Mouse (Mus musculus): ENCODE results near the gene Smc3. TPM values are rescaled to one million over a fixed set of nuclear protein-coding genes. Genes with fewer than 3 reads are reported as not detected.

Smc3 gene
- polyA plus RNA-seq, 1 experiment from 2014 or later, result 63.2 TPM

DNA sequence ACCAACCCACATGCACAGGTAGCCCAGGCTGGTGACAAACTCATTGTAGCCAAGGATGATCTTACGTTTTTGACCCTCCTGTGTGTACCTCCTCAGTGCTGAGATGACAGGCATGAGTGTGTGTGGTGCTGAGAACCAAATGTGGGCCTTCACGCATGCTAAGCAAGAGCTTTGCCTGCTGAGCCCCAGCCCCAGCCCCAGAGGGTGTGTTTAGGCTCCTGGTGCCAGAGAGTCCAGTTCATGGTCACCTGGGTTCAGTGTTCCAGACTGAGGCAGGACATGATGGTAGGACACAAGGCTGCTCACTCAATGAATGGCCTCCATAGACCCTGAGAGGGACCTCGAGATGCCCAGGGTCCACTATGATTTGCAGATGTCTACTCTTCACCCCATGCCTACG lies 65.2 kb downstream of the Smc3 start:
- Histone ChIP-seq H3K27ac (no peak overlapping the region), H3K9me3 (no peaks in the 10 kb centered on the region), H3K4me2 (replicated peaks) (no peak overlapping the region), H3K4me1 (replicated peaks) (0 out of 2 replicates have a peak, but pooled peaks cover 4% of the 10 kb centered on the region), H3K36me3 (no peaks in the 10 kb centered on the region), H3K27me3 (replicated peaks) (peaks cover 7% of the 10 kb centered on the region; the same call in 1 of the 2 replicates), H3K4me3 (replicated peaks) (no peak overlapping the region), H3K9ac (no peak overlapping the region)
- ATAC-seq, result no peak
- WGBS, result 86% methylated on average over 4 of the region's 4 CpGs

DNA sequence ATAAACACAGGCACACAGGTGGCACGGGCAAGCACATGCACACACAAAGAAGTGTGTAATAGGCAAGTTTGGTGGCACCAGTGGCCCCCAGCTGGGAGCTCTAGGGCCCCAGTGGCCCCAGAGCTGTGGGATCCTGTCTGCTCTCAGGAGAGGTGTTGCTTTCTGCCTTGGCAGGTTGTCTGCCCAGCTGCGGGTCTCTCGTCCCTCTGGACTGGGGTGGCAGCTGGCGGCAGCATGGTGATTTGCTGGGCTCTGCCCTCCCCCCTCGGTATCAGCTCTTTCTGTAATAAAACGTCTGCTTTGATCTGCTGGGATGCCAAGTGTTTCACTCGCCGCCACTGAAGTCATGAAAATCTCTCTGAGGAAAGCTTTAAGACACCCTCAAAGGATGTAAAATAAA lies 66.5 kb downstream of the Smc3 start:
- 0 out of 2 replicates have a peak, but pooled peaks cover 4% of the 10 kb centered on the region for H3K4me1 ChIP-seq (replicated peaks)
- H3K9ac ChIP-seq, result no peak overlapping the region
- no peaks in the 10 kb centered on the region for H3K9me3 ChIP-seq
- H3K4me2 ChIP-seq (replicated peaks), result no peak overlapping the region
- no peak overlapping the region for H3K27ac ChIP-seq
- H3K27me3 ChIP-seq (replicated peaks), result peaks cover 11% of the 10 kb centered on the region; the same call in 1 of the 2 replicates
- H3K36me3 ChIP-seq, result no peaks in the 10 kb centered on the region
- 21% methylated on average over 8 of the region's 8 CpGs for WGBS
- no peak for ATAC-seq
- no peak overlapping the region for H3K4me3 ChIP-seq (replicated peaks)

DNA sequence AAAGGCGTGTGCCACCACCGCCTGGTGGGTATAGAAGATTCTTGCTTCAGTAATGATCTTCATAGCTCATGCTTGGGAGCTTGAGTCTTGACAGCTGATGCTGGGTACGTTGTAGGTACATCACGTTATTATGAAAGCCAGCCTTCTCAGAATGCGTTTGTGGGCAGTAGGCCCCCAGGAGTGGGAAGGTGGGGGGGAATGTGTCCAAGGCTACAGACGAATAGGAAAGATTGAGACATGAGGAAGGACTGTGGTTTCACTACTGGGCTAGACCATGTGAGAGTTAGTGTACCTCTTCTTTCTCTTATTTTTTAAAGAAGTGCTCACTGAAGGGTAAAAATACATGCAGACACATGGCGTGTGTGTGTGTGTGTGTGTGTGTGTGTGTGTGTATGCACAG lies 68.6 kb downstream of the Smc3 start:
- Histone ChIP-seq H3K27me3 (replicated peaks) (peaks cover 14% of the 10 kb centered on the region), H3K9me3 (no peaks in the 10 kb centered on the region), H3K27ac (no peak overlapping the region), H3K4me2 (replicated peaks) (no peak overlapping the region), H3K4me1 (replicated peaks) (no peaks in the 10 kb centered on the region), H3K4me3 (replicated peaks) (no peak overlapping the region), H3K36me3 (no peaks in the 10 kb centered on the region), H3K9ac (no peak overlapping the region)
- 85% methylated on average over 7 of the region's 7 CpGs for WGBS
- no peak for ATAC-seq

DNA sequence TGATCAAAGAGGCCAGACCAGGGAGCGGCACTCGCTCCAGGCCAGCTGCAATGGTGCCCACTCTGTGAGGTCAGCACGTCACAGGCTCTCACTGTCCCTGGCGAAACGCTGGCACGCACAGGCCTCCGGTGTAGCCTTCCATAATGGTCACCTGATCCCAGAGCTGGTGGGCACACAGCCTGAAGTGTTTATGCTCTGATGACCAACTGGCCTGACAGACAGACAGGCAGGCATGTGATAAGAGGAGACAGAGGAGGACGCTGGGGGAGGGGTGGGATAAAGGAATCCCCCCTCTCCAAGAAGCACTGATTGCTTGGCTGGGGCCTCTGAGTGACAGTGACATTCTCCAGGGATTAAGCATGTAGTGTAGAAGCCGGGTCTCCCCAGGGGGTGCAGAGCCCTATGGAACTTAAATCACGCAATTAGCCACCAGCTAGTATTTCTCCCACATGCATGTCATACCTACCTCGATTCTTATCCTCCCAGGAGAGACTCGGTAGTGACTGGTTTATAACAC lies 70.5 kb downstream of the Smc3 start:
- Histone ChIP-seq H3K4me3 (replicated peaks) (no peak overlapping the region), H3K36me3 (no peaks in the 10 kb centered on the region), H3K27me3 (replicated peaks) (peaks cover 28% of the 10 kb centered on the region), H3K27ac (no peak overlapping the region), H3K4me2 (replicated peaks) (no peak overlapping the region), H3K9ac (no peak overlapping the region), H3K9me3 (no peaks in the 10 kb centered on the region), H3K4me1 (replicated peaks) (no peaks in the 10 kb centered on the region)
- WGBS, result 50% methylated on average over 12 of the region's 12 CpGs
- ATAC-seq, result no peak

DNA sequence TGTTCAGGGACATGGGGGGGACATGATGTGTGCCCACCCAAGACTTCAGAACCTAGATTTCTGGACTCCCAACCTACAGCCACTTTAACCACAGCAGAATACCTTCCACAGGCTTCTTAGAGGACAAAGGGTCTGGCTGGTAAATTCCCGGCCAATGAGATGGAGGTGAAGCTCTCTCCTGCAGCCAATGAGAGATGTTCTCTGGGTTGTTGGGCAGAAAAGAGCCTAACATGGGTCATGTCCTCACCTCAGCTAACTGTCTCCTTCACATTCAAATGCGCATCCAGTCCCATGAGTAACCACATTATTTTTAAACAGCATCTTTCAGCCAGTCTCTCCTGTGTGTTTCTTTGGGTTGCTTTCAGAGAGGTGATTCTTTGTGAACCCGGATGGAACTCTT lies 71.2 kb downstream of the Smc3 start:
- H3K4me1 ChIP-seq (replicated peaks), result peaks cover 4% of the 10 kb centered on the region
- H3K4me2 ChIP-seq (replicated peaks), result no peak overlapping the region
- ATAC-seq, result no peak
- H3K27me3 ChIP-seq (replicated peaks), result peaks cover 32% of the 10 kb centered on the region
- H3K36me3 ChIP-seq, result no peaks in the 10 kb centered on the region
- H3K9me3 ChIP-seq, result no peaks in the 10 kb centered on the region
- H3K9ac ChIP-seq, result no peak overlapping the region
- H3K4me3 ChIP-seq (replicated peaks), result no peak overlapping the region
- H3K27ac ChIP-seq, result no peak overlapping the region
- WGBS, result 62% methylated on average over 3 of the region's 3 CpGs

DNA sequence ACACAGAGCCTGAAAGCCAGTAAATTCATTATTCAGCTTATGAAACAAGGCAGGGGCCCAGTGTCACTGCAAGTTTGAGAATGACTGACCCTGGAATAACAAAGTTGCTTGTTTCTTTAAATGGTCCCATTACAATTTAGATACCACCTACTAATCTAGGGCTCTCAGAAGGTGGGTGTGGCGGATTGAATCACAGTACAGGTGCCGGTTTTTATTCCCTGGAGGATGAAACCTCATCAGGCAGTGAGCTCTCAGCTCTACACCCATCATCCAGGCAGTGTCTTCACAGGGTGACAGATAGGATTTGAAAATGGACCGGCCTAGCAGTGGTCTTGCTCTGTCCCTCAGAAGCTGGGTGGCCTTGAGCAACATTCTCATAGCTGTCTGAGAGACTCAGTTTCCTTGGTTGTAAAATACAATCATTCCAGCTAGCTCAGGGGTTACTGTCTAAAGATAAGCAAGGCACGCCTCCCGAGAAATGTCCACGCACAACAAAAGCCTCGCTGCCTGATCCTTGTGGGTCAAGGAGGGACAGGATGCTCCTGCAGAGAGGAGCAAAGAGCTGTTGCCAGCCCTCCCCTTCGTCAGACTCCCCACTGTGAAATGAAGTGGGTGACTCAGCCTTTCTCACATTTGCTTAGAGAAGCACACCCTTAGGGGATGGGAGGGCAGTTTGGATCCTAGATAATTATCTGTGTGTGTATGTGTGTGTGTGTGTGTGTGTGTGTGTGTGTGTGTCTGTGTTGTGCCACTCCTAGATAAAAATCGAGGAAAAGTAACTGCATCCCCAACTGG lies 74.1 kb downstream of the Smc3 start:
- Histone ChIP-seq H3K9me3 (no peaks in the 10 kb centered on the region), H3K4me1 (replicated peaks) (peaks cover 14% of the 10 kb centered on the region), H3K4me3 (replicated peaks) (no peak overlapping the region), H3K9ac (no peak overlapping the region), H3K36me3 (no peaks in the 10 kb centered on the region), H3K27me3 (replicated peaks) (peaks cover 49% of the 10 kb centered on the region), H3K4me2 (replicated peaks) (no peak overlapping the region), H3K27ac (no peak overlapping the region)
- ATAC-seq, result no peak
- WGBS, result 44% methylated on average over 9 of the region's 9 CpGs

DNA sequence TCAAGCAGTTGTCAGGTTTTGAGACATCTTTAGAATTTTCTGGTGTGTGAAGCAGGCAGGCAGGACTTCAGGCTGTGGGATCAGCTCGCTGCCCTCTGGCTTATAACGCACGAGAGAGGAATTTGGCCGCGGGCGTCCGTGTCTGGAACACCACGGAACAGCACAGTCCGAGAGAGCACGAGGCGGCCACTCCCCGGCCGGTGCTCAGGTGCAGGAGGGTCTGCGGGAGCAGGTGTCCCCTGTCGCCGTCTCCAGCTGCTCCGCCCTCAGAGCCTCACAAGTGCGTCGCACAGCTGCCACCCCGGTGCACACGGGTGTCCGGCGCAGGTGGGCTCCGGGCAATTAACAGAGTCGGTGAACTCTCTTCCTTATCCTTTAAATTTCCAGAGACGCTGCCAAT lies 76.0 kb downstream of the Smc3 start:
- Histone ChIP-seq H3K36me3 (no peaks in the 10 kb centered on the region), H3K9me3 (no peaks in the 10 kb centered on the region), H3K27me3 (replicated peaks) (peaks cover 47% of the 10 kb centered on the region), H3K4me1 (replicated peaks) (peaks cover 14% of the 10 kb centered on the region), H3K27ac (no peak overlapping the region), H3K4me3 (replicated peaks) (peak overlapping the region; percentile 62), H3K4me2 (replicated peaks) (peak overlapping the region; percentile 100), H3K9ac (peak overlapping the region; percentile 44)
- WGBS, result under 1% methylated on average over 26 of the region's 26 CpGs
- ATAC-seq, result peak; percentile 45

DNA sequence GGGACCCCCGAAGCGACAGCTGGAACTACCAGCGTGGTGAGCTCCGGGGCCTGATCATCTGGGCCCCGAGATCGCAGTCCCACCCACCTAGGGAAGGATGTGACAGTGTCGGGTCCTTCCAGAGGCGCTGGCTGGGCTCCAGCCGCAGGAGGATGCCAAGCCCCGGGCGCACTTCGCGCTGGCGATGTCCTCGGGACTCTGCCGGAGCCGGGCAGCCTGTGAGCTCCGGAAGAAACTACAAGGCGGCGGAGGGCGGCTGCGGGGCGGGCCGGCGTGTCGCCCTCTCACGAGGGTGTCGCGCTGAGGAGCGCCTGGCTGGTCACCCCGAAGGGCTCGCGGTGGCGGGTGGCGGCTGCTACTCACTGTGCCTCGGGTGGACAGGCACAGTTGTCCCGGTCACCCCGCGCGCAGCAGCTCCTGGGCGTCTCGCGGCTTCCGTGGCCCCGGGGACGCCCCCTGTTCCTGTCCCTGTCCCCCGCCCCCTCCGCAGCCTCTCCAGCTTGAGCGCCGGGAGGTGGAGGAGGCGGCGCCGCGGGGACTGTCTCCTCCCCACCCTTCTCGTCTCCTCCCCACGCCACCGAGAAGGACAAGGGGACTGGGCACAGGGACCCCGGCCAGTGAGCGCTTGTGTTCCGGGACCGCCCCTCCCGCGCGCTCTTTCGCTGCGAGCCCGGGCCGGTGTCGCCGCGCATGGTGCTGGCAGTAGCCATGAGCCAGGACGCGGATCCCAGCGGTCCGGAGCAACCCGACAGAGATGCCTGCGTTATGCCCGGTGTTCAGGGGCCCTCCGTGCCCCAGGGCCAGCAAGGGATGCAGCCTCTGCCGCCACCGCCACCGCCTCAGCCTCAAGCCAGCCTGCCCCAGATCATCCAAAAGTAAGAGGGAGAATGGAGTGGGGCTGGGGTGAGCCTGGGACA lies 76.8 kb downstream of the Smc3 start, which contains the start of gene Rbm20:
TSS of gene Rbm20 (plus strand) at position 589 of the 917 bp plus-strand sequence.
- H3K27ac ChIP-seq, result no peak within 1 kb of the TSS
- H3K27me3 ChIP-seq (replicated peaks), result peaks cover 47% of the 10 kb centered on the region
- peak within 1 kb of the TSS; percentile 44 for H3K9ac ChIP-seq
- H3K4me3 ChIP-seq (replicated peaks), result peak within 1 kb of the TSS; percentile 62
- H3K4me2 ChIP-seq (replicated peaks), result peak within 1 kb of the TSS; percentile 100
- peaks cover 14% of the 10 kb centered on the region for H3K4me1 ChIP-seq (replicated peaks)
- peak; percentile 70 for ATAC-seq
- no peaks in the 10 kb centered on the region for H3K36me3 ChIP-seq
- H3K9me3 ChIP-seq, result no peaks in the 10 kb centered on the region
- WGBS, result under 1% methylated on average over 82 of the region's 82 CpGs

DNA sequence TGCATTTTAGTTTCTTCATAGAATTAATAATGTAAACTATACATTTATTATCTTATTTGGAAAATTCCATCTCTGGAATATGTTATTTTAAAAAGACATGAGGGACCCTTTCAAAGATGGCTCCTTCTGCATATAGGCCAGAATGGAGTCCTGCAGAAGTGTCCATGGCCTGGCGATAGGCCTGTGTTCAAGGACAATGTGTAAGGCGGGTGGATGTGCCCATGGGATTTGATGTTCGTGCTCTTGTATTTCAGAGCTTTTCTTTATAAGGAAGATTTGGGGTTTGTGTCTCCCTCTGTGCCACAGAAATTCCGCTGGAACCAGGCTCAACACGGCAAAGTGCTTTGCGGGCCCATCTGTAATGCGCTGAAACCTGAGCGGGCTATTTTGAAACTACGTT lies 79.0 kb downstream of the Smc3 start:
- Histone ChIP-seq H3K4me3 (replicated peaks) (no peak overlapping the region), H3K27me3 (replicated peaks) (peaks cover 45% of the 10 kb centered on the region), H3K27ac (no peak overlapping the region), H3K9ac (no peak overlapping the region), H3K4me2 (replicated peaks) (no peak overlapping the region), H3K4me1 (replicated peaks) (peaks cover 14% of the 10 kb centered on the region), H3K36me3 (no peaks in the 10 kb centered on the region), H3K9me3 (no peaks in the 10 kb centered on the region)
- WGBS, result 97% methylated on average over 9 of the region's 9 CpGs
- ATAC-seq, result no peak

DNA sequence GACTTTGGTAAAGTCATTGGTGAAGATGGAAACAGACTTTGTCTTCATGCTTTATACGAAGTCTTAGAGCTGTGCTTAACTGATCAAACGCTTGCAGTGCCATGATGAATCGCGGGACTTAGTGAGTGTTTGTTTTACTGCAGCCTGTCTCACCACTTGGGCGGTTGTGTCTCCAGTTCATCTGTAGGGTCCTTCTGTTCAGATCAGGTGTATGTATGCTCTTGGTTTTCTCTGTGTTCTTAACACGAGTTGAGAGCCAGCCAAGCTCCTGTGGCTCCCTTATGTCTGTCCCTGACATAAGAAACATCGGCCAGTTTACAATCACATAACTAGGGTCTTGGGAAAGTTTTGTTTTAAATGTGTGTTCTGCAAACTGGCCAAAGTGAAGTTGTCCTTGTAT lies 79.8 kb downstream of the Smc3 start:
- peaks cover 40% of the 10 kb centered on the region for H3K27me3 ChIP-seq (replicated peaks)
- no peak overlapping the region for H3K4me3 ChIP-seq (replicated peaks)
- ATAC-seq, result no peak
- no peak overlapping the region for H3K9ac ChIP-seq
- no peak overlapping the region for H3K4me2 ChIP-seq (replicated peaks)
- WGBS, result 74% methylated on average over 7 of the region's 7 CpGs
- peaks cover 14% of the 10 kb centered on the region for H3K4me1 ChIP-seq (replicated peaks)
- H3K36me3 ChIP-seq, result no peaks in the 10 kb centered on the region
- no peaks in the 10 kb centered on the region for H3K9me3 ChIP-seq
- no peak overlapping the region for H3K27ac ChIP-seq

DNA sequence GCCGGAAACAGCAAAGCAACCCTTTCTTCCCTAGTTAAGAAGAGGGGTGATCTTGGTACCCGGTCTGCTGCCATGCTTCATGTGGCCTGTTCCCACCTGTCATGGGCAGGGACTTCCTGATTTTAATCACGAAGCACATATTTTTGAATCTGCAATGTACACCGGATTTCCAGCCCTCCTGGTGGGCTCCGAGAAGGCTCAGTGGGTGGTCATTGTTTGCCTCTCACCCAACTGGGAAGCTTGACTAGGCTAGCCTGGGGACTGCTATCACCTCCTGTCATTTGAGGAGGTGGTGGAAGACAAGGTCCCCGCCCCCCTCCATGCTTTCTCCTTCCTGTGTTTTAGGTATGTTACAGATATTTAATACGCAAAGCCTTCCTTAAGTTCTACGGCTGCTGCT lies 82.2 kb downstream of the Smc3 start:
- Histone ChIP-seq H3K4me2 (replicated peaks) (no peak overlapping the region), H3K4me1 (replicated peaks) (0 out of 2 replicates have a peak, but pooled peaks cover under 1% of the 10 kb centered on the region), H3K36me3 (no peaks in the 10 kb centered on the region), H3K9ac (no peak overlapping the region), H3K9me3 (no peaks in the 10 kb centered on the region), H3K27me3 (replicated peaks) (peaks cover 19% of the 10 kb centered on the region), H3K4me3 (replicated peaks) (no peak overlapping the region), H3K27ac (no peak overlapping the region)
- WGBS, result 40% methylated on average over 8 of the region's 8 CpGs
- ATAC-seq, result no peak

DNA sequence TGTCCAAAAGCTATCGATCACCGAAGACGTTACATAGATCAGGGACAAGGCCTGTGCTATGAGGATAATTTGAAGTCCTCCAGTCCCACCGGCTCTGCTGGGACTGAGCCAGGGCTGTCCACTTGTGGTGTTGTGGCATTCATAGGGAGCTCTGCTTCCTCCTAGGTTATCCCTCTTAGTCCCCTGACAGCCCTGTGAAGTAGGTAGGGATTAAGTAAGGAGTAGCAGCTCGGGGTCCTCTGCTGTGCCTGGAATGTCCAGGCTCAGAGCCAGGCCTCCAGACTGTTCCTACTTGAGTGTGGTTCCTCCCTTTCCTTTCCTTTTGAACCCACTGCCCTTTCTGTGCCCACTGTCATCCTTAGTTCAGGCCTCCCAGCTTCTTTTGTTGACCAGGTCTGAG lies 87.4 kb downstream of the Smc3 start:
- no peak overlapping the region for H3K4me3 ChIP-seq (replicated peaks)
- WGBS, result 73% methylated on average over 5 of the region's 5 CpGs
- H3K4me1 ChIP-seq (replicated peaks), result no peaks in the 10 kb centered on the region
- no peak overlapping the region for H3K27ac ChIP-seq
- no peak for ATAC-seq
- H3K36me3 ChIP-seq, result no peaks in the 10 kb centered on the region
- H3K27me3 ChIP-seq (replicated peaks), result peaks cover 5% of the 10 kb centered on the region; the same call in 1 of the 2 replicates
- H3K9me3 ChIP-seq, result no peaks in the 10 kb centered on the region
- no peak overlapping the region for H3K4me2 ChIP-seq (replicated peaks)
- no peak overlapping the region for H3K9ac ChIP-seq
